Comparison of ENCODE assay signal across 27 mouse cellular contexts in genomic region chr5:30797982-30798381, GRCm38 (mm10). TPM values are rescaled to one million over a fixed set of nuclear protein-coding genes. Genes with fewer than 3 reads are reported as not detected.
A peak's percentile ranks its signal among the peaks of the same experiment; 100 is the strongest.
DNase-seq lines count a peak whose midpoint lies in the region; ATAC-seq and TF ChIP-seq lines count a peak whose summit lies in the region.
"Had no signal": no experiment of that assay in that cellular context is flagged by ENCODE, and none has a peak within 500 bp of the region (broad histone marks: within the 10 kb centered on the region; RNA-seq: fewer than 3 reads in every experiment).

No protein-coding gene starts in this region.

- no peaks in the 10 kb centered on the region for H3K9me3 ChIP-seq in forebrain, embryonic 11.5 days (ENCODE audit: control insufficient read depth, low read length)
- no peaks in the 10 kb centered on the region for H3K9me3 ChIP-seq in forebrain, postnatal 0 days (ENCODE audit: low read length)
- no peaks in the 10 kb centered on the region for H3K9me3 ChIP-seq in midbrain, embryonic 12.5 days
- H3K9me3 ChIP-seq in midbrain, embryonic 14.5 days (ENCODE audit: control insufficient read depth, low read length), result no peaks in the 10 kb centered on the region
- no peaks in the 10 kb centered on the region for H3K9me3 ChIP-seq in liver, postnatal 0 days (ENCODE audit: low read length)
- H3K9me3 ChIP-seq: embryonic facial prominence, embryonic 13.5 days; heart, embryonic 13.5 days; hindbrain, embryonic 12.5 days; limb, embryonic 13.5 days had no signal

- H3K27me3 ChIP-seq in forebrain, embryonic 11.5 days (ENCODE audit: control insufficient read depth, insufficient read depth, low read length), result no peaks in the 10 kb centered on the region
- no peaks in the 10 kb centered on the region for H3K27me3 ChIP-seq in forebrain, postnatal 0 days (ENCODE audit: insufficient read depth, low read length)
- no peaks in the 10 kb centered on the region for H3K27me3 ChIP-seq in midbrain, embryonic 12.5 days
- no peaks in the 10 kb centered on the region for H3K27me3 ChIP-seq in midbrain, embryonic 14.5 days (ENCODE audit: control insufficient read depth, insufficient read depth, low read length)
- 0 out of 2 replicates have a peak, but pooled peaks cover 2% of the 10 kb centered on the region for H3K27me3 ChIP-seq in liver, postnatal 0 days (ENCODE audit: insufficient read depth, low read length)
- H3K27me3 ChIP-seq: embryonic facial prominence, embryonic 13.5 days; hindbrain, embryonic 12.5 days; limb, embryonic 13.5 days had no signal

- WGBS in forebrain, embryonic 11.5 days, result 89% methylated on average over 8 of the region's 8 CpGs
- 76% methylated on average over 8 of the region's 8 CpGs for WGBS in forebrain, postnatal 0 days
- 80% methylated on average over 8 of the region's 8 CpGs for WGBS in midbrain, embryonic 12.5 days
- WGBS in midbrain, embryonic 14.5 days, result 71% methylated on average over 8 of the region's 8 CpGs
- WGBS in liver, postnatal 0 days (ENCODE audit: insufficient replicate concordance), result 64% methylated on average over 8 of the region's 8 CpGs

- TF ChIP-seq CTCF in forebrain, postnatal 0 days (IDR thresholded peaks at IDR 0.05; ENCODE audit: low read depth), result no peak
- no peak for TF ChIP-seq CTCF in liver, postnatal 0 days (IDR thresholded peaks at IDR 0.05; ENCODE audit: low read depth)

- H3K9ac ChIP-seq in forebrain, embryonic 11.5 days (ENCODE audit: low read length), result no peak overlapping the region
- no peak overlapping the region for H3K9ac ChIP-seq in forebrain, postnatal 0 days
- H3K9ac ChIP-seq in midbrain, embryonic 12.5 days (replicated peaks), result no peak overlapping the region
- no peak overlapping the region for H3K9ac ChIP-seq in midbrain, embryonic 14.5 days (replicated peaks; ENCODE audit: low read length)
- H3K9ac ChIP-seq in liver, postnatal 0 days (replicated peaks), result no peak overlapping the region
- H3K9ac ChIP-seq: heart, embryonic 13.5 days; limb, embryonic 13.5 days had no signal

- H3K4me1 ChIP-seq in forebrain, embryonic 11.5 days (replicated peaks; ENCODE audit: control insufficient read depth, insufficient read depth, low read length), result peaks cover 3% of the 10 kb centered on the region; the same call in 1 of the 2 replicates
- no peaks in the 10 kb centered on the region for H3K4me1 ChIP-seq in forebrain, postnatal 0 days (ENCODE audit: insufficient read depth)
- H3K4me1 ChIP-seq in midbrain, embryonic 12.5 days, result peaks cover 16% of the 10 kb centered on the region
- no peaks in the 10 kb centered on the region for H3K4me1 ChIP-seq in midbrain, embryonic 14.5 days (ENCODE audit: control insufficient read depth, insufficient read depth, low read length)
- peaks cover 6% of the 10 kb centered on the region; the same call in 1 of the 2 replicates for H3K4me1 ChIP-seq in liver, postnatal 0 days (ENCODE audit: insufficient read depth)
- H3K4me1 ChIP-seq: limb, embryonic 13.5 days had no signal

- no peak overlapping the region for H3K4me2 ChIP-seq in forebrain, embryonic 11.5 days (ENCODE audit: low read depth, low read length, severe bottlenecking)
- no peak overlapping the region for H3K4me2 ChIP-seq in forebrain, postnatal 0 days (ENCODE audit: low read depth)
- H3K4me2 ChIP-seq in midbrain, embryonic 12.5 days (replicated peaks), result no peak overlapping the region
- no peak overlapping the region for H3K4me2 ChIP-seq in midbrain, embryonic 14.5 days (ENCODE audit: low read length)
- H3K4me2 ChIP-seq in liver, postnatal 0 days (ENCODE audit: low read depth, low read length), result peak overlapping the region; percentile 49
- H3K4me2 ChIP-seq: embryonic facial prominence, embryonic 13.5 days; heart, embryonic 13.5 days; hindbrain, embryonic 12.5 days; limb, embryonic 13.5 days had no signal

- H3K36me3 ChIP-seq in forebrain, embryonic 11.5 days (ENCODE audit: control insufficient read depth, insufficient read depth, low read length), result peaks cover 2% of the 10 kb centered on the region; the same call in 1 of the 2 replicates
- H3K36me3 ChIP-seq in forebrain, postnatal 0 days (ENCODE audit: insufficient read depth), result peaks cover 60% of the 10 kb centered on the region
- peaks cover 68% of the 10 kb centered on the region for H3K36me3 ChIP-seq in midbrain, embryonic 12.5 days
- peaks cover 70% of the 10 kb centered on the region for H3K36me3 ChIP-seq in midbrain, embryonic 14.5 days (ENCODE audit: control insufficient read depth, insufficient read depth, low read length)
- H3K36me3 ChIP-seq in liver, postnatal 0 days (replicated peaks; ENCODE audit: insufficient read depth, low read length), result no peaks in the 10 kb centered on the region
- H3K36me3 ChIP-seq: embryonic facial prominence, embryonic 13.5 days; heart, embryonic 13.5 days; limb, embryonic 13.5 days had no signal

- ATAC-seq in forebrain, embryonic 11.5 days (replicated peaks; ENCODE audit: low FRiP score), result no peak
- no peak for ATAC-seq in forebrain, postnatal 0 days
- ATAC-seq in midbrain, embryonic 12.5 days (ENCODE audit: low FRiP score, low read depth), result no peak
- no peak for ATAC-seq in midbrain, embryonic 14.5 days (ENCODE audit: low FRiP score, low TSS enrichment)
- peak; percentile 21; the same call in 1 of the 2 replicates for ATAC-seq in erythroid progenitor cell, adult 5-6 weeks (replicated peaks; ENCODE audit: low FRiP score, poor library complexity, severe bottlenecking)
- ATAC-seq in liver, postnatal 0 days, result peak; percentile 40
- ATAC-seq: intestine, postnatal 0 days had no signal

- H3K27ac ChIP-seq in forebrain, embryonic 11.5 days (ENCODE audit: low read depth, low read length), result peak overlapping the region; percentile 15; the same call in 1 of the 2 replicates
- H3K27ac ChIP-seq in forebrain, postnatal 0 days (ENCODE audit: low read depth, low read length), result no peak overlapping the region
- 0 out of 2 replicates have a peak overlapping the region, but pooled peaks have one; percentile 22 for H3K27ac ChIP-seq in midbrain, embryonic 12.5 days (replicated peaks)
- no peak overlapping the region for H3K27ac ChIP-seq in midbrain, embryonic 14.5 days (replicated peaks; ENCODE audit: low read depth, low read length)
- peak overlapping the region; percentile 69 for H3K27ac ChIP-seq in liver, postnatal 0 days (ENCODE audit: low read depth)
- H3K27ac ChIP-seq: embryonic facial prominence, embryonic 13.5 days; heart, embryonic 13.5 days; hindbrain, embryonic 12.5 days; layer of hippocampus, adult 2 months; limb, embryonic 13.5 days had no signal

- H3K4me3 ChIP-seq in forebrain, embryonic 11.5 days (ENCODE audit: low read depth, low read length), result no peak overlapping the region
- no peak overlapping the region for H3K4me3 ChIP-seq in forebrain, postnatal 0 days (ENCODE audit: low read depth, low read length)
- H3K4me3 ChIP-seq in midbrain, embryonic 12.5 days, result no peak overlapping the region
- H3K4me3 ChIP-seq in midbrain, embryonic 14.5 days (replicated peaks; ENCODE audit: low read depth, low read length), result no peak overlapping the region
- no peak overlapping the region for H3K4me3 ChIP-seq in liver, postnatal 0 days (ENCODE audit: low read depth, low read length)
- H3K4me3 ChIP-seq: embryonic facial prominence, embryonic 13.5 days; heart, embryonic 13.5 days; hindbrain, embryonic 12.5 days; layer of hippocampus, adult 2 months; limb, embryonic 13.5 days had no signal

- DNase-seq in forebrain, embryonic 11.5 days (ENCODE audit: low spot score), result no peak
- no peak for DNase-seq in forebrain, postnatal 0 days
- DNase-seq in midbrain, embryonic 14.5 days, result no peak
- DNase-seq in liver, postnatal 0 days, result no peak
- no peak for DNase-seq in gastrocnemius, adult 18-20 months (ENCODE audit: low spot score)
- DNase-seq in c-Kit-positive CD71-positive TER-119-positive erythroid progenitor cells, embryonic 14.5 days (ENCODE audit: low spot score), result no peak
- DNase-seq: adrenal gland, adult 2 months; cerebellum, adult 18-20 months; cerebellum, postnatal 36 days; embryo, embryonic 11 days; gastrocnemius, postnatal 14 days; heart, adult 18-20 months; heart, postnatal 14 days; kidney, postnatal 25 days; lung, postnatal 4 days; right cerebral cortex, adult 18-20 months; right cerebral cortex, postnatal 4 days; thymus, adult 18-20 months; thymus, postnatal 36 days had no signal

- no peak for TF ChIP-seq EP300 in liver, postnatal 0 days (IDR thresholded peaks at IDR 0.05; ENCODE audit: low read depth)

RNA-seq across cellular contexts. Expression of gene Mapre3, which starts 16.5 kb away (rescaled TPM):
- polyA plus RNA-seq in forebrain, embryonic 11.5 days (2014; fragmentation: Nextera tagmentation; extraction: Ambion mirVana), result 37.5 and 39.7 TPM in 2 replicates
- 48.2 and 55.0 TPM in 2 replicates for total RNA-seq in forebrain, postnatal 0 days (2014; rRNA removed)
- polyA plus RNA-seq in forebrain, postnatal 0 days (2015; fragmentation: Nextera tagmentation; extraction: Ambion mirVana), result 113 and 141 TPM in 2 replicates
- 69.3 and 77.7 TPM in 2 replicates for polyA plus RNA-seq in midbrain, embryonic 12.5 days (2016; fragmentation: Nextera tagmentation; extraction: Ambion mirVana)
- 125 and 129 TPM in 2 replicates for polyA plus RNA-seq in midbrain, embryonic 14.5 days (2014; fragmentation: Nextera tagmentation; extraction: Ambion mirVana)
- total RNA-seq in erythroid progenitor cell, adult 5-6 weeks (2015; ENCODE audit: low replicate concordance), result 1.3 TPM in 1 of 2 replicates, not detected in the other
- total RNA-seq in erythroid progenitor cell, adult 5-6 weeks (2017; ENCODE audit: low replicate concordance), result 0.64 TPM in 1 of 2 replicates, not detected in the other
- polyA plus RNA-seq in liver, postnatal 0 days (2015; fragmentation: Nextera tagmentation; extraction: Ambion mirVana), result 7.4 and 8.0 TPM in 2 replicates
- 10 to 100 TPM; 90.8 to 91.0 TPM for total RNA-seq in gastrocnemius, adult 18-20 months (2021)

Comparison
In these comparisons a context has a peak if more than half of its experiments do, and no peak if none do; other contexts are left out.
1. H3K27ac ChIP-seq: peak in forebrain, embryonic 11.5 days (single experiment), midbrain, embryonic 12.5 days (single experiment) and liver, postnatal 0 days (single experiment); none in forebrain, postnatal 0 days (single experiment) and midbrain, embryonic 14.5 days (single experiment).
2. ATAC-seq: peak in erythroid progenitor cell, adult 5-6 weeks (single experiment) and liver, postnatal 0 days (single experiment); none in forebrain, embryonic 11.5 days (single experiment), forebrain, postnatal 0 days (single experiment), midbrain, embryonic 12.5 days (single experiment) and midbrain, embryonic 14.5 days (single experiment).